Mouse (Mus musculus) lung, postnatal 0 days (tissue): ENCODE measurements around the gene Narf. TPM values are rescaled to one million over a fixed set of nuclear protein-coding genes. Genes with fewer than 3 reads are reported as not detected.
A peak's percentile ranks its signal among the peaks of the same experiment; 100 is the strongest.

Source experiments
- ATAC-seq: fragments of 200-750 bp; cut with Nextera tagmentation; 2 replicates; pipeline ENCODE4 v1.8.0; 2017; ENCODE audit warnings: moderate library complexity
- DNase-seq: peaks from one replicate; pipeline ENCODE4 v3.0.0-alpha.2; 2016; ENCODE audit warnings: low spot score
- H3K27ac ChIP-seq: fragments of 300-500 bp; sonication (generic); 2 replicates; pipeline ENCODE4 v1.5.1; 2014; ENCODE audit warnings: antibody characterized with exemption, mild to moderate bottlenecking, low read length, mixed read lengths
- H3K27me3 ChIP-seq: fragments of 300-500 bp; sonication (generic); replicated peaks from 2 replicates; pipeline ENCODE4 v1.6.1; 2014; ENCODE audit warnings: low read length, mixed read lengths; ENCODE audit not compliant: insufficient read depth
- H3K36me3 ChIP-seq: fragments of 300-500 bp; sonication (generic); 2 replicates; pipeline ENCODE4 v1.6.1; 2014; ENCODE audit warnings: low read length, mixed read lengths; ENCODE audit not compliant: insufficient read depth
- H3K4me1 ChIP-seq: fragments of 300-500 bp; sonication (generic); 2 replicates; pipeline ENCODE4 v1.6.1; 2014; ENCODE audit warnings: antibody characterized with exemption, low read depth, low read length, mixed read lengths; ENCODE audit not compliant: insufficient read depth
- H3K4me2 ChIP-seq: fragments of 300-500 bp; sonication (generic); replicated peaks from 2 replicates; pipeline ENCODE4 v1.6.1; 2014; ENCODE audit warnings: low read depth, mild to moderate bottlenecking, low read length, moderate library complexity, mixed read lengths
- H3K4me3 ChIP-seq: fragments of 300-500 bp; sonication (generic); 2 replicates; pipeline ENCODE4 v1.5.1; 2014; ENCODE audit warnings: low read depth, low read length
- H3K9ac ChIP-seq: fragments of 300-500 bp; sonication (generic); replicated peaks from 2 replicates; pipeline ENCODE4 v1.6.1; 2014; ENCODE audit warnings: low read depth, mild to moderate bottlenecking
- H3K9me3 ChIP-seq: fragments of 300-500 bp; sonication (generic); 2 replicates; pipeline ENCODE4 v1.6.1; 2016; ENCODE audit warnings: low read length, mixed read lengths
- CTCF ChIP-seq: IDR thresholded peaks from 2 replicates; pipeline ENCODE4 v1.5.1; 2016; ENCODE audit warnings: antibody characterized with exemption, mild to moderate bottlenecking
- EP300 ChIP-seq: IDR thresholded peaks from 2 replicates; pipeline ENCODE4 v1.6.1; 2016; ENCODE audit warnings: antibody characterized with exemption, mild to moderate bottlenecking, control low read depth
- WGBS: fragments of 180-500 bp; shearing (Covaris S2); extraction: QIAGEN DNeasy Blood & Tissue Kit; methylation state at CpG from one replicate; pipeline ENCODE4 v1.1.7; 2014; 5-methylcytosine and 5-hydroxymethylcytosine counted together
- polyA plus RNA-seq: library from polyadenylated mRNA; unstranded; fragments of >200 nt; fragmentation: Nextera tagmentation; extraction: Ambion mirVana; gene quantifications from 2 replicates; pipeline ENCODE4 v1.2.1, GENCODE M21; 2015

Gene Narf
- polyA plus RNA-seq, result 15.8 and 18.7 TPM in 2 replicates

DNA sequence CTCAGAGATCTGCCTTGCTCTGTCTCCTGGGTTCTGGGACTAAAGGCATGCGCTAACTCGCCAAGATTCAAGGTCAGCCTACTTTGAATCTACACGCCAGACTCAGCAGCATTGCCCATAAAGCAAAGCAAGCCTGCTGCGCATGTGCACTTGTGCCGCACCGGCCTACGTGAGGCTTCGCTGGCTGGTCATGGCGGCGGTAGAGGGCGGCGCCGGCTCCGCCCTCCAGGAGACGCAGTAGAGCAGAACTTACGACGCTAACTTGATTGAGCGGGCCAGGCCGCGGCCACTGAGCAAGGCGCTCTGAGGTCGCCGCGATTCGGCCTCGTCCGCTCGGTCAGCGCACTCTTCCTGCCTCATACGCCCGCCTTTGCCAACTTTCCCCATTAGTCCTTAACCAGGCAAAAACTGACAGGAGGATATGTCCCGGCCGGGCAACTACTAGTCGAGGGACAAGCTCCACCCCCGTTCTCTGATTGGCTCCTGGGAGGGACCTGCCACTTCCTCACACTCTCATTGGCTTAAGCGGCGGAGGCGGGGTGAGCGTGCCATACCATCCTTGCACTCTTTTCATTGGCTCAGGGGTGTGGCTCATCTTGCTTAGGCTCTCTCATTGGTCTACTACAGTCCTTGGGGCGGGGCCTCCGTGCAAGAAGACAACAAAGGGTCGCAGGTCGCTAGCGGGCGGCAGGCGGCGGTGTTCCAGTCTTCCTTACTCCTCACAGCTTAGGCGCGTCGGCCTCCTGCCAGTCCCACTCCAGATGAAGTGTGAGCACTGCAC lies at the start of gene Narf:
TSS of gene Narf (plus strand) at position 690 of the 781 bp plus-strand sequence.
- TF ChIP-seq EP300 (no peak), CTCF (peak; percentile 83)
- Histone ChIP-seq H3K9me3 (no peaks in the 10 kb centered on the region), H3K27me3 (no peaks in the 10 kb centered on the region), H3K9ac (peak within 1 kb of the TSS; percentile 73), H3K36me3 (peaks cover 4% of the 10 kb centered on the region; the same call in 1 of the 2 replicates), H3K4me3 (peak within 1 kb of the TSS; percentile 77), H3K27ac (peak within 1 kb of the TSS; percentile 99), H3K4me2 (peak within 1 kb of the TSS; percentile 80), H3K4me1 (peaks cover 5% of the 10 kb centered on the region; the same call in 1 of the 2 replicates)
- peak; percentile 100 for DNase-seq
- WGBS, result 2% methylated on average over 50 of the region's 50 CpGs
- ATAC-seq, result peak; percentile 99

- ATAC-seq (no peak), DNase-seq (no peak)
- TF ChIP-seq CTCF (no peak), EP300 (no peak)
- 83% methylated on average over 3 of the region's 3 CpGs for WGBS
- H3K27me3 ChIP-seq, result no peaks in the 10 kb centered on the region
- H3K4me3 ChIP-seq, result no peak overlapping the region
- H3K9ac ChIP-seq, result no peak overlapping the region
- no peak overlapping the region for H3K4me2 ChIP-seq
- no peak overlapping the region for H3K27ac ChIP-seq
- no peaks in the 10 kb centered on the region for H3K36me3 ChIP-seq
- no peaks in the 10 kb centered on the region for H3K9me3 ChIP-seq
- H3K4me1 ChIP-seq, result no peaks in the 10 kb centered on the region
These were observed 47.4 kb upstream of the Narf start for GRCm38 (mm10) chr11:121189681-121190080.

DNA sequence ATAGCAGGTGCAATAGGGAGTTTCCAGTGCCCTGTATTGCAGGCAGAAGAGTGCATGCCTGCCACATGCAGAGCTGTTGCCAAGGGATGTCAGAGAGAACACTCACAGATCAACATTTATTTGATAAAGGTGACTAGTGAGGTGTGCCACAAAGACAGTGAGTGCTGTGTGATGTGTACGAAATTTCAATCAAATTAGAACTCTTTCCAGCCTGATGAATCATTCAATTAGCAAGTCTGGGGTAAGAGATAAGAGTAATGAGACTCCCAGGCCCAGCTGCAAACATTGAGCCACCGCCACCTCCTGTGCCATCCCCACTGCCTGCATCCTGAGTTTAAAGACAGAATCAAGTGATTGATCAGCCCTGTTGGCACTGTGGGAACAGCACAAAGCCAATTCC lies 44.3 kb upstream of the Narf start:
- 53% methylated on average over 2 of the region's 2 CpGs for WGBS
- Histone ChIP-seq H3K4me1 (no peaks in the 10 kb centered on the region), H3K4me2 (no peak overlapping the region), H3K9me3 (no peaks in the 10 kb centered on the region), H3K9ac (no peak overlapping the region), H3K27me3 (no peaks in the 10 kb centered on the region), H3K27ac (no peak overlapping the region), H3K4me3 (no peak overlapping the region), H3K36me3 (no peaks in the 10 kb centered on the region)
- no peak for DNase-seq
- ATAC-seq, result no peak
- TF ChIP-seq CTCF (no peak), EP300 (no peak)

GRCm38 (mm10) chr11:121193415-121193814 lies 43.6 kb upstream of the Narf start:
- Histone ChIP-seq H3K9ac (no peak overlapping the region), H3K27ac (no peak overlapping the region), H3K4me2 (no peak overlapping the region), H3K9me3 (no peaks in the 10 kb centered on the region), H3K36me3 (no peaks in the 10 kb centered on the region), H3K4me1 (no peaks in the 10 kb centered on the region), H3K27me3 (no peaks in the 10 kb centered on the region), H3K4me3 (no peak overlapping the region)
- 83% methylated on average over 3 of the region's 3 CpGs for WGBS
- ATAC-seq (no peak), DNase-seq (no peak)
- TF ChIP-seq CTCF (no peak), EP300 (no peak)

- WGBS, result 8% methylated on average over 2 of the region's 2 CpGs
- Histone ChIP-seq H3K4me1 (no peaks in the 10 kb centered on the region), H3K27me3 (no peaks in the 10 kb centered on the region), H3K9ac (no peak overlapping the region), H3K4me2 (no peak overlapping the region), H3K4me3 (no peak overlapping the region), H3K36me3 (no peaks in the 10 kb centered on the region), H3K27ac (no peak overlapping the region), H3K9me3 (no peaks in the 10 kb centered on the region)
- TF ChIP-seq EP300, result no peak
- no peak for TF ChIP-seq CTCF
- ATAC-seq (peak; percentile 60), DNase-seq (peak; percentile 41)
These were observed 38.4 kb upstream of the Narf start for GRCm38 (mm10) chr11:121198622-121199021.

DNA sequence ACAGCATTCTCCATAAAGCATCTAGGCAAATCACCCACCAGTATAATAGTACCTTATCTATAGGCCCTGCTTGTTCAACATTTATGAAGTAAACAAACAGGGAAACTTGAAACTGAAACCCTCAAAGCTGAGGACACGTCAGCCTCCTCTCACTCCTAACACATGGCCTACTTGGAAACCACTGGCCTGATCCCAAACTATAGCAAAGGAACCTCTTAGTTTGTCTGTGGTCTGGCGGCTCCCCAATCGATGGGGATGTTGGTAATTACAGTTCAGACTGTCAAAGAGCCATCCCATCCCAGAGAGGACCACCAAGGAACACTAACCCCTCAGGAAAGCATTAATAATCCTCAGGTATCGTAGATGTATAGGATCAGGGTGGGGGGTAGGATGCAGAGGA lies 37.2 kb upstream of the Narf start:
- ATAC-seq (no peak), DNase-seq (peak; percentile 26)
- 64% methylated on average over 4 of the region's 4 CpGs for WGBS

More for the DNA sequence above, 37.2 kb upstream of the Narf start:
- Histone ChIP-seq H3K9ac (no peak overlapping the region), H3K36me3 (no peaks in the 10 kb centered on the region), H3K27ac (no peak overlapping the region), H3K4me2 (no peak overlapping the region), H3K27me3 (no peaks in the 10 kb centered on the region), H3K4me1 (peaks cover under 1% of the 10 kb centered on the region; the same call in 1 of the 2 replicates), H3K4me3 (no peak overlapping the region), H3K9me3 (no peaks in the 10 kb centered on the region)
- TF ChIP-seq EP300, result no peak
- TF ChIP-seq CTCF, result no peak
